Mouse (Mus musculus): ENCODE measurements around the gene B4galnt3. TPM values are rescaled to one million over a fixed set of nuclear protein-coding genes. Genes with fewer than 3 reads are reported as not detected.
A peak's percentile ranks its signal among the peaks of the same experiment; 100 is the strongest.

B4galnt3 gene
- polyA plus RNA-seq, 1 experiment from 2014 or later = 0.25 TPM

DNA sequence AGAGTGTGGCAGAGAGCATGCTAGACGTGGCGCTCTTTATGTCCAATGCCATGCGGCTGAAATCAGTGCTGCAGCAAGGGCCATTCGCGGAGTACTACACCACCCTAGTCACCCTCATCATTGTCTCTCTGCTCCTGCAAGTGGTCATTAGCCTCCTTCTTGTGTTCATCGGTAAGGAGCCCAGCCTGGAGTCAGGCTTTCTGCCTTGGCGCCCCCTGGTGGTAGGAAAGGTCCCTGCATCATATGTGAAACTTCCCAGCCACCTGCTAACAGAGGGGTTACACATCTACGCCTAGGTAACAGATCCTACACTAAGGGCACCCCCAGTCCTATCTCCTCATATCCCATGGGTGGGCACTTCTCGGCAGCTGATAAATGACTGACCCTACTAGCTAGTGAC, 96.4 kb downstream of the B4galnt3 start:
- Histone ChIP-seq H3K9me3 (ENCODE audit: control insufficient read depth, low read length) (no peaks in the 10 kb centered on the region), H3K27ac (ENCODE audit: low read depth, low read length) (no peak overlapping the region), H3K27me3 (replicated peaks; ENCODE audit: control insufficient read depth, insufficient read depth, low read length) (no peaks in the 10 kb centered on the region), H3K9ac (ENCODE audit: low read depth, low read length) (no peak overlapping the region), H3K36me3 (ENCODE audit: control insufficient read depth, insufficient read depth, low read length) (no peaks in the 10 kb centered on the region), H3K4me1 (replicated peaks; ENCODE audit: control insufficient read depth, insufficient read depth, low read length) (0 out of 2 replicates have a peak, but pooled peaks cover 2% of the 10 kb centered on the region), H3K4me2 (no peak overlapping the region; the same call in 1 of the 2 replicates), H3K4me3 (ENCODE audit: low read depth, low read length) (no peak overlapping the region)
- DNase-seq (ENCODE audit: low spot score) (peak; percentile 81), ATAC-seq (replicated peaks; ENCODE audit: low FRiP score) (peak; percentile 18; the same call in 1 of the 2 replicates)
- 34% methylated on average over 9 of the region's 9 CpGs for WGBS

DNA sequence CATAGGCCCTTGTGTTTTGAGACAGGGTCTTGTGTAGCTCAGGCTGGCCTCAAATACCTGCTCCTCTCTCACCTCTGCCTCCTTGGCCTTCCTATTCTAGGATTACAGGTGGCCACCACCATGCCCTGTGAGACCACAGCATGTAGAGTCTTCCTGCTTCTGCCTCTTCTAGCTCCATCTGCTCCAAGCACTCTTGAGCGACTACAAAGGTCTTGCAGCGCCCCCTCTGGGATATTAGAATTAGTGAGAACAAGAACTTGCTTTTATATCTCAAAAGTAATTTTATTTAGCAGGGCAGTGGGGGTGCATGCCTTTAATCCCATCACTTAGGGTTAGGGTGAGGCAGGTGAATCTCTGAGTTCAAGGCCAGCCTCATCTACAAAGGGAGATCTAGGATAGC, 97.5 kb downstream of the B4galnt3 start:
- Histone ChIP-seq H3K4me1 (replicated peaks; ENCODE audit: control insufficient read depth, insufficient read depth, low read length) (0 out of 2 replicates have a peak, but pooled peaks cover 3% of the 10 kb centered on the region), H3K27ac (ENCODE audit: low read depth, low read length) (no peak overlapping the region), H3K27me3 (replicated peaks; ENCODE audit: control insufficient read depth, insufficient read depth, low read length) (no peaks in the 10 kb centered on the region), H3K36me3 (ENCODE audit: control insufficient read depth, insufficient read depth, low read length) (no peaks in the 10 kb centered on the region), H3K9me3 (ENCODE audit: control insufficient read depth, low read length) (no peaks in the 10 kb centered on the region), H3K4me3 (ENCODE audit: low read depth, low read length) (no peak overlapping the region), H3K9ac (ENCODE audit: low read depth, low read length) (no peak overlapping the region), H3K4me2 (no peak overlapping the region)
- DNase-seq (ENCODE audit: low spot score) (no peak), ATAC-seq (replicated peaks; ENCODE audit: low FRiP score) (no peak)
- 20% methylated on average over 2 of the region's 2 CpGs for WGBS

DNA sequence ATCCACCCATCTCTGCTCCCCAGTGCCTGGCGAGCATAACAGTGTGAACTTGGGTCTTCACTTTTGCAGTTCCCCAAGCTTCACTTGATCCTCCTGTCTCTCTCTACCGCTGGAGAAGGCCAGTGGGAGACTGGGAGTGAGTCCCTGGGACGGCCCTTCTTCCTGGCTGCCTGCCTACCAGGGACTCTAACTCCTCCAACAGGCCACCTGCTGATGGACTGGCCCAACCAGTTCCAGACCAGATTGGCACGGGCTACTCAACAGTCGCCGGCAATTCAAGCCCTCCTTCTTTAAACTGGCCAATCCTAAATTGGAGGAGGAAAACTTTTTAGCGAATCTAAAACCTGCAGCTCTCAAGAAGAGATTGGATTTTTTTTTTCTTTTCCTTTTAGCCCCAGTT, 99.4 kb downstream of the B4galnt3 start:
- Histone ChIP-seq H3K4me3 (ENCODE audit: low read depth, low read length) (no peak overlapping the region), H3K4me2 (no peak overlapping the region), H3K36me3 (ENCODE audit: control insufficient read depth, insufficient read depth, low read length) (no peaks in the 10 kb centered on the region), H3K9ac (ENCODE audit: low read depth, low read length) (no peak overlapping the region), H3K4me1 (replicated peaks; ENCODE audit: control insufficient read depth, insufficient read depth, low read length) (0 out of 2 replicates have a peak, but pooled peaks cover 6% of the 10 kb centered on the region), H3K27me3 (replicated peaks; ENCODE audit: control insufficient read depth, insufficient read depth, low read length) (no peaks in the 10 kb centered on the region), H3K27ac (ENCODE audit: low read depth, low read length) (no peak overlapping the region), H3K9me3 (ENCODE audit: control insufficient read depth, low read length) (no peaks in the 10 kb centered on the region)
- no peak for ATAC-seq (replicated peaks; ENCODE audit: low FRiP score)
- DNase-seq (ENCODE audit: low spot score) = no peak
- WGBS = 34% methylated on average over 7 of the region's 7 CpGs

DNA sequence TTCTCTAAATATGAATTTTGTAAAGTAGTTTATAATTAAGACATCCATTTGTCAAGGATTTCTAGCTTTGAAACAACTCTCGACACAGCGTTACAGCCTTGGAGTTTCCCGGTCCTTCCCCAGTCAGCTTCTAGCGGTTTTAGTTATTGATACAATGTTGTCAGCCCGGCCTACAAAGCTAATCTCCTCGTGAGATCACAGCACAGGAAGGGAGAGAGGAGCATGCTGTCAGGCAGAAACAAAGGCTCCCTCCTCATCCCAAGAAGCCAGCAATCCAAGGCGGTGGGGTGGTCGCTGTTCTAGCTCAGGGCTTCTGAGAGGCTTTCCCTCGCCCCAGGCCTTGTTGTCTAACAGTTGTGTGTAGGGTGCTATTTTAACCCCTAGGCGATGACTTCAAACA, 100.1 kb downstream of the B4galnt3 start:
- no peak overlapping the region for H3K27ac ChIP-seq (ENCODE audit: low read depth, low read length)
- DNase-seq (ENCODE audit: low spot score) (no peak), ATAC-seq (replicated peaks; ENCODE audit: low FRiP score) (no peak)
- H3K4me3 ChIP-seq (ENCODE audit: low read depth, low read length) = no peak overlapping the region
- no peak overlapping the region for H3K4me2 ChIP-seq
- 50% methylated on average over 10 of the region's 10 CpGs for WGBS
- H3K27me3 ChIP-seq (replicated peaks; ENCODE audit: control insufficient read depth, insufficient read depth, low read length) = no peaks in the 10 kb centered on the region
- no peaks in the 10 kb centered on the region for H3K9me3 ChIP-seq (ENCODE audit: control insufficient read depth, low read length)
- H3K36me3 ChIP-seq (ENCODE audit: control insufficient read depth, insufficient read depth, low read length) = no peaks in the 10 kb centered on the region
- H3K9ac ChIP-seq (ENCODE audit: low read depth, low read length) = no peak overlapping the region
- 0 out of 2 replicates have a peak, but pooled peaks cover 3% of the 10 kb centered on the region for H3K4me1 ChIP-seq (replicated peaks; ENCODE audit: control insufficient read depth, insufficient read depth, low read length)

DNA sequence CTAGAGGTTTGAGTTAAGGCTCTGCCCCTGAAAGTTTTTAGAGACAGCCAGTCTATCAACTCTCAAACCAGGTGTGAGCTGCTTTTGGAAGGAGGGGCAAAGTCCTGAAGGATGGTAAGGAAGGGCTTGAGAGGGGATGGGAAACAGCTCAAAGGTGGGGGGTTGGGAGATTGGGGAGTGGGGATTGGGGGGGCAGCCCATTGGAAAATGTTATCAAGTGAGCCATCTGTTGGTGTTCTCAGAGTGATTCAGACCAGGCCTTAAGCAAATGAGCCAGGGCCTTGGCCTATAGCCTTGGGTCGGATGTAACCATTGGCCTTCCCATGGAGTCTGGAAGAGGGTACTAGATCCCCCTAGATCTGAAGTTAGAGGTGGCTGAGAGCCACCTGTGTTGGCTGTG, 100.6 kb downstream of the B4galnt3 start:
- no peak overlapping the region for H3K4me3 ChIP-seq (ENCODE audit: low read depth, low read length)
- DNase-seq (ENCODE audit: low spot score) (no peak), ATAC-seq (replicated peaks; ENCODE audit: low FRiP score) (no peak)
- no peaks in the 10 kb centered on the region for H3K27me3 ChIP-seq (replicated peaks; ENCODE audit: control insufficient read depth, insufficient read depth, low read length)
- H3K9ac ChIP-seq (ENCODE audit: low read depth, low read length) = no peak overlapping the region
- no peaks in the 10 kb centered on the region for H3K36me3 ChIP-seq (ENCODE audit: control insufficient read depth, insufficient read depth, low read length)
- no peaks in the 10 kb centered on the region for H3K9me3 ChIP-seq (ENCODE audit: control insufficient read depth, low read length)
- peaks cover 6% of the 10 kb centered on the region for H3K4me1 ChIP-seq (replicated peaks; ENCODE audit: control insufficient read depth, insufficient read depth, low read length)
- H3K4me2 ChIP-seq = no peak overlapping the region
- no peak overlapping the region for H3K27ac ChIP-seq (ENCODE audit: low read depth, low read length)
- 57% methylated on average over 1 of the region's 1 CpGs for WGBS

DNA sequence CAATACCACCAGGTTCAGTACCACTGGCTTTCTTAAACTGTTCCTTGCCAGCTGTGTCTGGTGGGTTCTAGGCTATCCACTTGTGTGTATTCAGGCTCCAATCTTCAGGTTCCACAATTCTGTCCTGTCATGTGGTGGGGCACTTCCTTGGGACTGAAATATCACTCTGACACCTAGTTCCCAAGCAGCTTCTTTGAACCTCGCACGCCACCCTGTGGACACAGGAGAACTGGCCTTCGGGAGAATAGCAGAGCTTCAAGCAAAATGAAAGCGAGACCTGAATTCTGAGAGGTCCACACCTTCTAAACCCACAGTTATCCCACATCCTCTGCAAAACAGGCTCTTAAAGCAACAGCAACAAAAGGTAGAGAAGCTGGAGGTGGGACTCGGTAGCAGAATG, 101.2 kb downstream of the B4galnt3 start:
- ATAC-seq (replicated peaks; ENCODE audit: low FRiP score) = peak; percentile 36; the same call in 1 of the 2 replicates
- no peaks in the 10 kb centered on the region for H3K27me3 ChIP-seq (replicated peaks; ENCODE audit: control insufficient read depth, insufficient read depth, low read length)
- no peak overlapping the region for H3K9ac ChIP-seq (ENCODE audit: low read depth, low read length)
- H3K36me3 ChIP-seq (ENCODE audit: control insufficient read depth, insufficient read depth, low read length) = no peaks in the 10 kb centered on the region
- no peak overlapping the region for H3K4me3 ChIP-seq (ENCODE audit: low read depth, low read length)
- 20% methylated on average over 5 of the region's 5 CpGs for WGBS
- H3K27ac ChIP-seq (ENCODE audit: low read depth, low read length) = no peak overlapping the region
- peaks cover 12% of the 10 kb centered on the region for H3K4me1 ChIP-seq (replicated peaks; ENCODE audit: control insufficient read depth, insufficient read depth, low read length)
- DNase-seq (ENCODE audit: low spot score) = peak; percentile 69
- no peak overlapping the region for H3K4me2 ChIP-seq
- H3K9me3 ChIP-seq (ENCODE audit: control insufficient read depth, low read length) = no peaks in the 10 kb centered on the region

DNA sequence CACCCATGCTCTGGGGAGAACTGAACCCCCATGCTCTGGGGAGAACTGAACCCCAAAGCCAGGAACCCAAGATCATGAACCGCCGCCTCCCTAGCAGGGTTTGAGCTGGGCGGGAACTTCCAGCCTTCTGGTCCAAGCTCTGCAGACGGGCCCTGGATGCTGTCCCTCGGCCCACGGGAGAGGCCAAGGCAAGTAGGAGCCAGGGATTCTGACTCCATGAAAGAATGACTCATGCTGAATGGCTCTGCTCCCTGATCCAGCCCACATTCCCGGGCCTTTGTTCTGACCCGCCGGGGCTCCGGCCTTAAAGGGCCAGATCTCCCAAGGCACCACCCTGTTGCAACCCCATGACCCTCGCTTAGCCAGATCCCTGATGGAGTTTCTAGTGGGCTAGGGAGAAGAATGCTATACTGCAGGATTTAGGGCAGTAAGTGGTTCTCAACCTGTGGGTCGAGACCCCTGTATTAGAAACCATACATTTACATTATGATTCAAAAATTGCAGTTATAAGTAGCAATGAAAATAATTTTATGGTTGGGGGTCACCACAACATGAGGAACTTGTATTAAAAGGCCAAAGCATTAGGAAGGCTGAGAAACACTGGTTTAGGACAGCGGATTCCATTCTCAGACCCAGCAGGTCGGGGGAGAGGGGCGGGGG, 102.0 kb downstream of the B4galnt3 start:
- no peak for DNase-seq (ENCODE audit: low spot score)
- ATAC-seq (replicated peaks; ENCODE audit: low FRiP score) = no peak
- Histone ChIP-seq H3K4me1 (replicated peaks; ENCODE audit: control insufficient read depth, insufficient read depth, low read length) (peaks cover 18% of the 10 kb centered on the region), H3K27ac (ENCODE audit: low read depth, low read length) (no peak overlapping the region), H3K4me2 (peak overlapping the region; percentile 18), H3K27me3 (replicated peaks; ENCODE audit: control insufficient read depth, insufficient read depth, low read length) (no peaks in the 10 kb centered on the region), H3K36me3 (ENCODE audit: control insufficient read depth, insufficient read depth, low read length) (no peaks in the 10 kb centered on the region), H3K4me3 (ENCODE audit: low read depth, low read length) (no peak overlapping the region; the same call in 1 of the 2 replicates), H3K9ac (ENCODE audit: low read depth, low read length) (no peak overlapping the region), H3K9me3 (ENCODE audit: control insufficient read depth, low read length) (no peaks in the 10 kb centered on the region)
- WGBS = 49% methylated on average over 14 of the region's 15 CpGs

DNA sequence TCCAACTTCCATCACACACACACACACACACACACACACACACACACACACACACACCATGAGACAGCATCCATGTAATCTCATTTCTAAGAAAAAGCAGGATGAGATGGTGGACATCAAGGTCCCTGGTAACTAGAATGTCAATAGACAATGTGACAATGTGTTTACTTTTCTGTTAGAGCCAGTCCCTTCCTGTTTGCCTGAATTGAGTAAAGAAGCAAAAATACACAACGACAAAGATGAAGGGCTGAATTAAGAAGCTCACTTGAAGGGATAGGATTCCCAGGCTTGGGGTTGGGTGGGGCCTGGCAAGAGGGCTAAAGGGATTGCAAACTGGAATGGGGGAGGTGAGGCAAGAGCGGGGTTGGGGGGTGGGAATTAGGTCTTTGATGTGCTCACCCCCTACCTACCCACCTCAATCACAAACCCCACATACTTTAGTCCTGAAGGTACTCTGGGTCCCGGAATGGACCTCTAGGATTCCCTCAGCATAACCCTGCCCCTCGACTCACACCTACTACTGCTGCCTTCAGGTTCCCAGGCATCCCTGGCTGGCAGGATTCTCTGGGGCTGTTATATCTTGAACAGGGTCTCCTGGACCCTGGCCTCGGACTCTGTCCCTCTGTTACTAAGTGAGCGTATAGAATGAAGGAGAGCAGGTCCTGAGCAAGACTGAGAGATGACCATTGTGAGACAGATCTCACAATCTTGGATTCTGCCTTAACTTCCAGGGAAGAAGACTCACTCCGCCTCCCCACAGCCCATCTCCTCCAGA, 102.8 kb downstream of the B4galnt3 start:
- Histone ChIP-seq H3K9me3 (ENCODE audit: control insufficient read depth, low read length) (no peaks in the 10 kb centered on the region), H3K27ac (ENCODE audit: low read depth, low read length) (no peak overlapping the region), H3K9ac (ENCODE audit: low read depth, low read length) (no peak overlapping the region), H3K4me1 (replicated peaks; ENCODE audit: control insufficient read depth, insufficient read depth, low read length) (peaks cover 20% of the 10 kb centered on the region), H3K27me3 (replicated peaks; ENCODE audit: control insufficient read depth, insufficient read depth, low read length) (no peaks in the 10 kb centered on the region), H3K4me3 (ENCODE audit: low read depth, low read length) (no peak overlapping the region), H3K36me3 (ENCODE audit: control insufficient read depth, insufficient read depth, low read length) (no peaks in the 10 kb centered on the region), H3K4me2 (peak overlapping the region; percentile 18)
- DNase-seq (ENCODE audit: low spot score) (no peak), ATAC-seq (replicated peaks; ENCODE audit: low FRiP score) (no peak)
- WGBS = 62% methylated on average over 7 of the region's 7 CpGs
